Mouse (Mus musculus): ENCODE measurements around the gene Kif26a. TPM values are rescaled to one million over a fixed set of nuclear protein-coding genes. Genes with fewer than 3 reads are reported as not detected.

Kif26a gene
- total RNA-seq (2014; rRNA removed; ENCODE audit: low replicate concordance) = 26.0 and 53.0 TPM in 2 replicates
- polyA plus RNA-seq (2015; fragmentation: Nextera tagmentation; extraction: Ambion mirVana) = 1.9 and 2.8 TPM in 2 replicates

- Histone ChIP-seq H3K4me3 (ENCODE audit: low read depth, low read length) (peak within 1 kb of the TSS; percentile 53), H3K36me3 (replicated peaks; ENCODE audit: control insufficient read depth, insufficient read depth, low read length) (no peaks in the 10 kb centered on the region), H3K9ac (replicated peaks; ENCODE audit: low read depth, low read length) (peak within 1 kb of the TSS; percentile 63), H3K4me2 (ENCODE audit: low read depth, low read length) (peak within 1 kb of the TSS; percentile 62), H3K9me3 (replicated peaks; ENCODE audit: control insufficient read depth, low read length) (no peaks in the 10 kb centered on the region), H3K27me3 (ENCODE audit: control insufficient read depth, insufficient read depth, low read length) (peaks cover 78% of the 10 kb centered on the region), H3K4me1 (ENCODE audit: control insufficient read depth, insufficient read depth) (peaks cover 12% of the 10 kb centered on the region; the same call in 1 of the 2 replicates), H3K27ac (ENCODE audit: low read depth) (peak within 1 kb of the TSS; percentile 78)
- ATAC-seq (ENCODE audit: insufficient read depth, low read depth) (peak; percentile 66), DNase-seq (ENCODE audit: low spot score) (no peak)
- WGBS = under 1% methylated on average over 66 of the region's 68 CpGs
- TF ChIP-seq EP300 (IDR thresholded peaks at IDR 0.05; ENCODE audit: low read depth) (no peak), CTCF (IDR thresholded peaks at IDR 0.05; ENCODE audit: low read depth) (peak; percentile 53)
These were observed at the start of gene Kif26a for GRCm38 (mm10) chr12:112145875-112146651. Gene Kif26a, plus strand, starts transcription at chr12:112146208.

- WGBS = 63% methylated on average over 8 of the region's 8 CpGs
- DNase-seq (ENCODE audit: low spot score) (no peak), ATAC-seq (ENCODE audit: insufficient read depth, low read depth) (no peak; the same call in 1 of the 2 replicates)
- no peak overlapping the region for H3K4me3 ChIP-seq (ENCODE audit: low read depth, low read length)
- no peak overlapping the region for H3K9ac ChIP-seq (replicated peaks; ENCODE audit: low read depth, low read length)
- no peak for TF ChIP-seq CTCF (IDR thresholded peaks at IDR 0.05; ENCODE audit: low read depth)
- TF ChIP-seq EP300 (IDR thresholded peaks at IDR 0.05; ENCODE audit: low read depth) = no peak
- no peak overlapping the region for H3K27ac ChIP-seq (ENCODE audit: low read depth)
- no peak overlapping the region for H3K4me2 ChIP-seq (ENCODE audit: low read depth, low read length)
- H3K36me3 ChIP-seq (replicated peaks; ENCODE audit: control insufficient read depth, insufficient read depth, low read length) = no peaks in the 10 kb centered on the region
- no peaks in the 10 kb centered on the region for H3K9me3 ChIP-seq (replicated peaks; ENCODE audit: control insufficient read depth, low read length)
- peaks cover under 1% of the 10 kb centered on the region; the same call in 1 of the 2 replicates for H3K27me3 ChIP-seq (ENCODE audit: control insufficient read depth, insufficient read depth, low read length)
- no peaks in the 10 kb centered on the region for H3K4me1 ChIP-seq (ENCODE audit: control insufficient read depth, insufficient read depth)
These were observed 49.3 kb upstream of the Kif26a start for GRCm38 (mm10) chr12:112096733-112097117.

- DNase-seq (ENCODE audit: low spot score) (no peak), ATAC-seq (ENCODE audit: insufficient read depth, low read depth) (no peak)
- H3K9ac ChIP-seq (replicated peaks; ENCODE audit: low read depth, low read length) = no peak overlapping the region
- no peak overlapping the region for H3K4me3 ChIP-seq (ENCODE audit: low read depth, low read length)
- no peaks in the 10 kb centered on the region for H3K36me3 ChIP-seq (replicated peaks; ENCODE audit: control insufficient read depth, insufficient read depth, low read length)
- H3K27me3 ChIP-seq (ENCODE audit: control insufficient read depth, insufficient read depth, low read length) = peaks cover 2% of the 10 kb centered on the region; the same call in 1 of the 2 replicates
- no peaks in the 10 kb centered on the region for H3K4me1 ChIP-seq (ENCODE audit: control insufficient read depth, insufficient read depth)
- H3K27ac ChIP-seq (ENCODE audit: low read depth) = no peak overlapping the region
- 57% methylated on average over 4 of the region's 4 CpGs for WGBS
- no peaks in the 10 kb centered on the region for H3K9me3 ChIP-seq (replicated peaks; ENCODE audit: control insufficient read depth, low read length)
- TF ChIP-seq EP300 (IDR thresholded peaks at IDR 0.05; ENCODE audit: low read depth) (no peak), CTCF (IDR thresholded peaks at IDR 0.05; ENCODE audit: low read depth) (no peak)
- no peak overlapping the region for H3K4me2 ChIP-seq (ENCODE audit: low read depth, low read length)
These were observed 45.9 kb upstream of the Kif26a start for GRCm38 (mm10) chr12:112100106-112100505.

GRCm38 (mm10) chr12:112101045-112101444, 45.0 kb upstream of the Kif26a start:
- Histone ChIP-seq H3K4me2 (ENCODE audit: low read depth, low read length) (no peak overlapping the region), H3K9ac (replicated peaks; ENCODE audit: low read depth, low read length) (no peak overlapping the region), H3K27ac (ENCODE audit: low read depth) (no peak overlapping the region), H3K4me1 (ENCODE audit: control insufficient read depth, insufficient read depth) (no peaks in the 10 kb centered on the region), H3K4me3 (ENCODE audit: low read depth, low read length) (no peak overlapping the region), H3K9me3 (replicated peaks; ENCODE audit: control insufficient read depth, low read length) (no peaks in the 10 kb centered on the region), H3K36me3 (replicated peaks; ENCODE audit: control insufficient read depth, insufficient read depth, low read length) (no peaks in the 10 kb centered on the region), H3K27me3 (ENCODE audit: control insufficient read depth, insufficient read depth, low read length) (peaks cover 9% of the 10 kb centered on the region; the same call in 1 of the 2 replicates)
- peak; percentile 32 for TF ChIP-seq CTCF (IDR thresholded peaks at IDR 0.05; ENCODE audit: low read depth)
- TF ChIP-seq EP300 (IDR thresholded peaks at IDR 0.05; ENCODE audit: low read depth) = no peak
- 39% methylated on average over 4 of the region's 4 CpGs for whole genome bisulfite sequencing
- ATAC-seq (ENCODE audit: insufficient read depth, low read depth) (no peak), DNase-seq (ENCODE audit: low spot score) (no peak)

GRCm38 (mm10) chr12:112103179-112103578, 42.8 kb upstream of the Kif26a start:
- Histone ChIP-seq H3K27ac (ENCODE audit: low read depth) (no peak overlapping the region), H3K36me3 (replicated peaks; ENCODE audit: control insufficient read depth, insufficient read depth, low read length) (no peaks in the 10 kb centered on the region), H3K4me3 (ENCODE audit: low read depth, low read length) (no peak overlapping the region), H3K4me1 (ENCODE audit: control insufficient read depth, insufficient read depth) (0 out of 2 replicates have a peak, but pooled peaks cover 8% of the 10 kb centered on the region), H3K27me3 (ENCODE audit: control insufficient read depth, insufficient read depth, low read length) (peaks cover 26% of the 10 kb centered on the region), H3K4me2 (ENCODE audit: low read depth, low read length) (no peak overlapping the region), H3K9me3 (replicated peaks; ENCODE audit: control insufficient read depth, low read length) (no peaks in the 10 kb centered on the region), H3K9ac (replicated peaks; ENCODE audit: low read depth, low read length) (no peak overlapping the region)
- DNase-seq (ENCODE audit: low spot score) (no peak), ATAC-seq (ENCODE audit: insufficient read depth, low read depth) (no peak)
- TF ChIP-seq CTCF (IDR thresholded peaks at IDR 0.05; ENCODE audit: low read depth) (no peak), EP300 (IDR thresholded peaks at IDR 0.05; ENCODE audit: low read depth) (no peak)
- 76% methylated on average over 5 of the region's 5 CpGs for WGBS
